Mouse (Mus musculus) MEL (cell line): ENCODE measurements around the gene Farsa.

ENCODE experiments used
- CTCF ChIP-seq, 3 experiments: IDR thresholded peaks in 2 of 3; conservative IDR thresholded peaks in 1 of 3; 2 replicates each; pipeline ENCODE4 v1.5.1; 2011 to 2012; ENCODE audit warnings: low read length in 3 of 3, low read depth in 2 of 3, mild to moderate bottlenecking in 2 of 3, improper control_type of control experiment in 1 of 3, inconsistent platforms in 1 of 3, mixed read lengths in 1 of 3, moderate library complexity in 1 of 3; ENCODE audit not compliant: control insufficient read depth in 1 of 3, insufficient read depth in 1 of 3, poor library complexity in 1 of 3, severe bottlenecking in 1 of 3
- EP300 ChIP-seq, 2 experiments: IDR thresholded peaks; 2 replicates each; pipeline ENCODE4 v1.6.1; 2011; ENCODE audit warnings: improper control_type of control experiment in 2 of 2, low read length in 2 of 2, low read depth in 1 of 2, mild to moderate bottlenecking in 1 of 2
- GATA1 ChIP-seq: IDR thresholded peaks from 2 replicates; pipeline ENCODE4 v1.6.1; 2011; ENCODE audit warnings: low read depth, low read length, improper control_type of control experiment
- MAX ChIP-seq: IDR thresholded peaks from 2 replicates; pipeline ENCODE4 v1.6.1; 2011; ENCODE audit warnings: low read length, improper control_type of control experiment
- NRF1 ChIP-seq: IDR thresholded peaks from 2 replicates; pipeline ENCODE4 v1.6.1; 2014; ENCODE audit warnings: low read depth, mild to moderate bottlenecking, inconsistent platforms, low read length, improper control_type of control experiment, moderate library complexity; ENCODE audit not compliant: poor library complexity, insufficient read depth, severe bottlenecking
- POLR2A ChIP-seq, 2 experiments: IDR thresholded peaks; 2 replicates each; pipeline ENCODE4 v1.6.1; 2011 to 2012; ENCODE audit warnings: low read length in 2 of 2, mild to moderate bottlenecking in 2 of 2, control low read depth in 1 of 2, improper control_type of control experiment in 1 of 2, low read depth in 1 of 2, moderate library complexity in 1 of 2; ENCODE audit not compliant: control insufficient read depth in 1 of 2, insufficient read depth in 1 of 2, poor library complexity in 1 of 2
- POLR2AphosphoS2 ChIP-seq: IDR thresholded peaks from 2 replicates; pipeline ENCODE4 v1.6.1; 2011; ENCODE audit warnings: low read length, improper control_type of control experiment
- POLR2AphosphoS5 ChIP-seq: IDR thresholded peaks from 2 replicates; pipeline ENCODE4 v1.6.1; 2012; ENCODE audit warnings: low read depth, borderline replicate concordance, mild to moderate bottlenecking, inconsistent platforms, low read length, moderate library complexity, mixed read lengths
- RCOR1 ChIP-seq: IDR thresholded peaks from 2 replicates; pipeline ENCODE4 v1.6.1; 2012; ENCODE audit warnings: low read depth, mild to moderate bottlenecking, inconsistent platforms, low read length, improper control_type of control experiment
- ZC3H11A ChIP-seq: IDR thresholded peaks from 2 replicates; pipeline ENCODE4 v1.6.1; 2012; ENCODE audit warnings: low read depth, mild to moderate bottlenecking, inconsistent platforms, low read length, improper control_type of control experiment

DNA sequence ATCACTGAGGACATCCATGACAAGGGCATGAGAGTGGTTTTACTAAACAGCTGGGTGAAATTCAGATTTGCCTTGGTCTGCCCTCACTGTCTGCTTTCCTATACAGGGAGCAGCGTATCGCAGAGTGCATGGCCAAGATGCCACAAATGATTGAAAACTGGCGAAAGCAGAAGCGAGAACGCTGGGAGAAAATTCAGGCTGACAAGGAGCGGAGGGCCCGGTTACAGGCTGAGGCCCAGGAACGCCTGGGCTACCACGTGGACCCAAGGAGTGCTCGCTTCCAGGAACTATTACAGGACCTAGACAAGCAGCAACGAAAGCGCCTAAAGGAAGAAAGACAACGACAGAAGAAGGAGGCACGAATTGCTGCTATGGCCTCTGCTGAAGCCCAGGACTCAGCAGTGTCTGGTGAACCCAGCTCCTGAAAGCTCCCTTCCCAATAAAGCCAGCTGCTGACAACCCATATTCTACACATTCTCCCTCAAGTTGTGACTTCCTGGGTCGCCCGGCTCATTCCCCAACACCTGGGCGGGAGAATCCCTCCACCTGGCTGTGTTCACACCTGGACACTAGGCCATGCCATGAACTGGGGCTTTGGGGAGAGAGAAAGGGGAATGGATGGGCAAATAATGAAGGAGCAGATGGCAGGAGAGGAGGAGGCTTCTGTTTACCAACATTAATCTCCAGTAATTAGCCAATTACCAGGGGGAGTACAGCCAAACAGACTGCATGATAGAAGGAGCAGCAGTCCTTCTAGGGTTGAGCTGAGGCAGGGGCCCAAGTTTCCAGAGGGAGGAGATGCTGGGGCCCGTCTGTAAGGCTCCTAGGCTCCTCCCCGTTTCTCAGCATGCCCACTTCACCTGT, 22.6 kb upstream of the Farsa start:
- TF ChIP-seq EP300 (IDR thresholded peaks at IDR 0.05; ENCODE audit: low read depth in 1 of 2, low read length in 2 of 2) (no peak), ZC3H11A (no peak), CTCF (IDR thresholded peaks at IDR 0.05 in 2 of 3, conservative IDR thresholded peaks at IDR 0.05 in 1 of 3; ENCODE audit: control insufficient read depth in 1 of 3, insufficient read depth in 1 of 3, low read depth in 2 of 3, low read length in 3 of 3, poor library complexity in 1 of 3, severe bottlenecking in 1 of 3) (no peak), POLR2AphosphoS5 (no peak), POLR2AphosphoS2 (no peak; the same call in 1 of the 2 replicates), MAX (no peak), NRF1 (no peak), GATA1 (no peak), RCOR1 (no peak), POLR2A (IDR thresholded peaks at IDR 0.05; ENCODE audit: control insufficient read depth in 1 of 2, insufficient read depth in 1 of 2, low read depth in 1 of 2, low read length in 2 of 2, poor library complexity in 1 of 2) (0 out of 4 replicates have a peak, but pooled peaks of 1 of the 2 experiments have one; percentile 16)
